Mouse (Mus musculus) stomach, embryonic 14.5 days (tissue): ENCODE data around the gene Tnfrsf21. TPM values are rescaled to one million over a fixed set of nuclear protein-coding genes. Genes with fewer than 3 reads are reported as not detected.

Source experiments
- ATAC-seq: fragments of 200-750 bp; cut with Nextera tagmentation; 2 replicates; pipeline ENCODE4 v1.8.0; 2017; ENCODE audit warnings: low read depth, moderate TSS enrichment; ENCODE audit not compliant: insufficient number of reproducible peaks, insufficient read depth, low FRiP score
- H3K27ac ChIP-seq: fragments of 300-500 bp; sonication (generic); 2 replicates; pipeline ENCODE4 v1.5.1; 2014; ENCODE audit warnings: mild to moderate bottlenecking, low read length, moderate library complexity, mixed read lengths
- H3K27me3 ChIP-seq: fragments of 300-500 bp; sonication (generic); 2 replicates; pipeline ENCODE4 v1.6.1; 2014; ENCODE audit warnings: low read length, control low read depth, mixed read lengths; ENCODE audit not compliant: control insufficient read depth, insufficient read depth
- H3K36me3 ChIP-seq: fragments of 300-500 bp; sonication (generic); 2 replicates; pipeline ENCODE4 v1.6.1; 2014; ENCODE audit warnings: mild to moderate bottlenecking, control low read depth, low read length, moderate library complexity, mixed read lengths; ENCODE audit not compliant: control insufficient read depth, insufficient read depth
- H3K4me1 ChIP-seq: fragments of 300-500 bp; sonication (generic); 2 replicates; pipeline ENCODE4 v1.6.1; 2014; ENCODE audit warnings: low read length, control low read depth, mixed read lengths; ENCODE audit not compliant: control insufficient read depth, insufficient read depth
- H3K4me2 ChIP-seq: fragments of 300-500 bp; sonication (generic); replicated peaks from 2 replicates; pipeline ENCODE4 v1.6.1; 2014; ENCODE audit warnings: low read depth, low read length, control low read depth
- H3K4me3 ChIP-seq: fragments of 300-500 bp; sonication (generic); 2 replicates; pipeline ENCODE4 v1.5.1; 2014; ENCODE audit warnings: low read depth, low read length, control low read depth
- H3K9ac ChIP-seq: fragments of 300-500 bp; sonication (generic); replicated peaks from 2 replicates; pipeline ENCODE4 v1.6.1; 2014; ENCODE audit warnings: low read depth, mild to moderate bottlenecking, control low read depth, low read length, moderate library complexity, mixed read lengths
- H3K9me3 ChIP-seq: fragments of 300-500 bp; sonication (generic); 2 replicates; pipeline ENCODE4 v1.6.1; 2016; ENCODE audit warnings: low read depth, low read length, control low read depth; ENCODE audit not compliant: control insufficient read depth
- WGBS: fragments of 180-500 bp; shearing (Covaris S2); extraction: QIAGEN DNeasy Blood & Tissue Kit; methylation state at CpG from one replicate; pipeline ENCODE4 v1.1.7; 2014; 5-methylcytosine and 5-hydroxymethylcytosine counted together
- polyA plus RNA-seq: library from polyadenylated mRNA; unstranded; fragments of >200 nt; fragmentation: Nextera tagmentation; extraction: Ambion mirVana; gene quantifications from 2 replicates; pipeline ENCODE4 v1.2.1, GENCODE M21; 2014

Gene Tnfrsf21
- polyA plus RNA-seq, 1 experiment from 2014 or later: 30.4 TPM

GRCm38 (mm10) chr17:43116748-43117147, 100.4 kb downstream of the Tnfrsf21 start:
- no peak for ATAC-seq

GRCm38 (mm10) chr17:43119446-43119845, 103.1 kb downstream of the Tnfrsf21 start:
- Histone ChIP-seq H3K9me3 (no peaks in the 10 kb centered on the region), H3K9ac (no peak overlapping the region), H3K27me3 (no peaks in the 10 kb centered on the region), H3K4me2 (no peak overlapping the region), H3K27ac (no peak overlapping the region), H3K4me3 (no peak overlapping the region), H3K36me3 (no peaks in the 10 kb centered on the region), H3K4me1 (no peaks in the 10 kb centered on the region)
- no peak for ATAC-seq
- 67% methylated on average over 12 of the region's 12 CpGs for WGBS

More at GRCm38 (mm10) chr17:43116748-43117147, 100.4 kb downstream of the Tnfrsf21 start:
- H3K27ac ChIP-seq: no peak overlapping the region
- no peak overlapping the region for H3K9ac ChIP-seq
- H3K4me3 ChIP-seq: no peak overlapping the region
- no peak overlapping the region for H3K4me2 ChIP-seq
- no peaks in the 10 kb centered on the region for H3K36me3 ChIP-seq
- 47% methylated on average over 10 of the region's 10 CpGs for WGBS
- no peaks in the 10 kb centered on the region for H3K27me3 ChIP-seq
- H3K4me1 ChIP-seq: no peaks in the 10 kb centered on the region
- H3K9me3 ChIP-seq: no peaks in the 10 kb centered on the region

GRCm38 (mm10) chr17:43121096-43121495, 104.7 kb downstream of the Tnfrsf21 start:
- Histone ChIP-seq H3K9ac (no peak overlapping the region), H3K4me2 (no peak overlapping the region), H3K36me3 (no peaks in the 10 kb centered on the region), H3K4me1 (no peaks in the 10 kb centered on the region), H3K9me3 (no peaks in the 10 kb centered on the region), H3K27me3 (no peaks in the 10 kb centered on the region), H3K4me3 (no peak overlapping the region), H3K27ac (no peak overlapping the region)
- no peak for ATAC-seq
- WGBS: 83% methylated on average over 2 of the region's 2 CpGs

GRCm38 (mm10) chr17:43128305-43128704, 112.0 kb downstream of the Tnfrsf21 start:
- H3K9me3 ChIP-seq: no peaks in the 10 kb centered on the region
- H3K36me3 ChIP-seq: no peaks in the 10 kb centered on the region
- H3K4me3 ChIP-seq: no peak overlapping the region
- WGBS: 69% methylated on average over 3 of the region's 3 CpGs
- H3K4me1 ChIP-seq: no peaks in the 10 kb centered on the region
- H3K27ac ChIP-seq: no peak overlapping the region
- no peak overlapping the region for H3K9ac ChIP-seq
- no peak overlapping the region for H3K4me2 ChIP-seq
- no peaks in the 10 kb centered on the region for H3K27me3 ChIP-seq
- ATAC-seq: no peak

GRCm38 (mm10) chr17:43128908-43129533, 112.7 kb downstream of the Tnfrsf21 start:
- H3K4me3 ChIP-seq: no peak overlapping the region
- H3K4me2 ChIP-seq: no peak overlapping the region
- H3K27me3 ChIP-seq: no peaks in the 10 kb centered on the region
- H3K27ac ChIP-seq: no peak overlapping the region
- no peaks in the 10 kb centered on the region for H3K4me1 ChIP-seq
- ATAC-seq: no peak
- H3K9ac ChIP-seq: no peak overlapping the region
- WGBS: 88% methylated on average over 7 of the region's 7 CpGs
- H3K36me3 ChIP-seq: no peaks in the 10 kb centered on the region
- H3K9me3 ChIP-seq: no peaks in the 10 kb centered on the region

GRCm38 (mm10) chr17:43130115-43130869, 113.9 kb downstream of the Tnfrsf21 start:
- H3K36me3 ChIP-seq: no peaks in the 10 kb centered on the region
- H3K9ac ChIP-seq: no peak overlapping the region
- no peak overlapping the region for H3K27ac ChIP-seq
- H3K4me2 ChIP-seq: no peak overlapping the region
- 58% methylated on average over 3 of the region's 3 CpGs for WGBS
- no peak overlapping the region for H3K4me3 ChIP-seq
- no peaks in the 10 kb centered on the region for H3K9me3 ChIP-seq
- no peak for ATAC-seq
- H3K4me1 ChIP-seq: no peaks in the 10 kb centered on the region
- H3K27me3 ChIP-seq: no peaks in the 10 kb centered on the region

GRCm38 (mm10) chr17:43130870-43131264, 114.5 kb downstream of the Tnfrsf21 start:
- Histone ChIP-seq H3K36me3 (no peaks in the 10 kb centered on the region), H3K9ac (no peak overlapping the region), H3K4me3 (no peak overlapping the region), H3K4me2 (no peak overlapping the region), H3K27me3 (no peaks in the 10 kb centered on the region), H3K27ac (no peak overlapping the region), H3K9me3 (no peaks in the 10 kb centered on the region), H3K4me1 (no peaks in the 10 kb centered on the region)
- no peak for ATAC-seq

GRCm38 (mm10) chr17:43132477-43132876, 116.1 kb downstream of the Tnfrsf21 start:
- H3K27ac ChIP-seq: no peak overlapping the region
- H3K9ac ChIP-seq: no peak overlapping the region
- H3K4me3 ChIP-seq: no peak overlapping the region
- H3K9me3 ChIP-seq: no peaks in the 10 kb centered on the region
- ATAC-seq: no peak
- H3K4me2 ChIP-seq: no peak overlapping the region
- H3K27me3 ChIP-seq: no peaks in the 10 kb centered on the region
- H3K4me1 ChIP-seq: no peaks in the 10 kb centered on the region
- 86% methylated on average over 5 of the region's 5 CpGs for WGBS
- H3K36me3 ChIP-seq: no peaks in the 10 kb centered on the region
